Mouse (Mus musculus) 3T3-L1 (cell line): ENCODE data around the gene Nhs.
A peak's percentile ranks its signal among the peaks of the same experiment; 100 is the strongest.

Source experiments
- DNase-seq: peaks from one replicate; pipeline ENCODE4 v3.0.0-alpha.2; 2015; ENCODE audit warnings: low read depth, low spot score

Gene Nhs

DNA sequence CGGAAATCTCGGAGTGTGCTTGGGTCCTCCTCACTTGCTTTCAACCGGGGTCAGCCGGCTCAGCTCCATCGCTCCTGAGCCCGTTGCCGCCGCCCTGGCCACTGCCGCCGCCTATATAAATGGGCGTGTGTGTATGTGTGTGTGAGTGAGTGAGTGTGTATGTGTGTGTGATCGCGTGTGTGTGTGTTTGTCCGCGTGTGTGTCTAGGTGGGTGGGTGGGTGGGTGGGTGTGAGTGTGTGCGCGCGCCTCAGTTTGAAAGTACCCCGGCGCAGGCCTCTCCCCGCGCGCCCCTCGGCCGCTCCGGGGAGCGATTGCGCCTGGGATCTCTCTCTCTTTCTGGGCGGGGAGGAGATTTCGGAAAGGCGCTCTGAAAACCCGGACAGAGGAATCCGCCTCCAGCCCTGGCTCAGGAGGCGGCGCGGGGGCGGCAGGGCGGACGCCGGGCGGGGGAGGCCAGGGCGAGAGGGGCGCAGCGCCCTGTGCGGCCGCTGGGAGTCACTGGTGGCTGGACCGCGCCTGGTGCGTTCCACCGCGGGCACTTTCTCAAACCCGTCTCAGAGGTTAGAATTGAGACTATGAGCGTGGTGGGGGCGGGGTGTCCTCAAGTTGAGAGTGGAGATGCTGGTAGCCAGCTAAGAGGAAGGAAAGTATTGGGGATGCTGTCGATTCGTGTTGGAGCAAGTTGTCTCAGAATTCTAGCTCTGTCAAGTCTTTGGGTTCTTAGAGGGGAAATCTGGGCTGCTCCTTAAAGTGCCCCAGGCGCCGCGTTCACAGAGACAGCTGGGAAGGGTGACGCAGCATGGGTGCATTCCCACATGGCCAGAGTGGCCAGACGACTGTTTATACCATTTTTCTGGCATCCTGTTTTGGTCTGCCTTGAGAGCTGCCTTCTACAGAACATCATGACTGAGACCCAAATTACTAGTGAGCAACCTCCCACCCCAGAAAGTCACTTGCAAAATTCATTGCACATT is at the start of gene Nhs:
TSS of gene Nhs (minus strand) at position 94 of the 975 bp plus-strand sequence.
- DNase-seq, result peak; percentile 9

GRCm38 (mm10) chrX:162206350-162206884 is 46.9 kb upstream of the Nhs start:
- no peak for DNase-seq

DNA sequence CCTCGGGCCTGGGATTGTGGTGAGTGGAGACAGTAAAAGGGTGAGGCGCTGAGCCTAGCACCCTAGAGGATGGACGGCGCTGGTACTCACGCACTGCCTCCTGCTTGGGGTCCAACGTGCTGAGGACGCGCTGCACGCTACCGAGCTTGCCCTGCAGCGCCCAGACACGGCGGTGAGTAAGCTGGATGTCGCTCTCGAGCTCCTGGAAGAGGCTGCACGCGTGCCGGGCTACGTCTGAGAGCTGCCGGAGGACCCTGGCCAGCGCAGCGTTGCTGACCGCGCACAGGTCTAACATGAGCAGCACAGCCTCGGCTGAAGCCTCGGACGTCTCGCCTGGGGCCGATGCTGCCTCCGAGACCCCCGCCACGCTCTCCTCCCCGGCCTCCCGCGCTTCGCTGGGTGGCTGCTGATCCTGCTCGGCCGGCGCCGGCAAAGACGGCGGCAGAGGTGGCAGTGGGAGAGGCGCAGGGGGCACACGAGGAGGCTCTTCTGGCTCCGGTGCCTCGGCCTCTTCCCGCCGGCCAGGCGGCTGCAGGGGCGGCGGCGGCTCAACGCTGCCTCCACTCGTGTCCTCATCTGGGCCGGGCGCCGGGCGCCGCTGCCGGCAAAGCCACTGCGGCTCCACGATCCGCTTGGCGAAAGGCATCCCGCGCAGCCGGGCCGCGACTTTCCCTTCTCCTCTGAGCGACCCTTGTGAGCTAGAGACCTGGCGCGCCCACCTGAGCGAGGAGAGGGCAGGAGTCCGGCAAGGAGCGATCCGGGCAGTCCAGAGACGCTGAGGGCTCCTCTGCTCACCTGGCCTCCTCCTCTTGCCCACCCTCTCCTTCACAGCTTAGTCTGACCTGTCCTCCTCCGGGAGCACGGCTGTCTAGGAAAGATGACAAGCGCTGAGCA is 540 bp downstream of the Nhs start:
- no peak for DNase-seq

DNA sequence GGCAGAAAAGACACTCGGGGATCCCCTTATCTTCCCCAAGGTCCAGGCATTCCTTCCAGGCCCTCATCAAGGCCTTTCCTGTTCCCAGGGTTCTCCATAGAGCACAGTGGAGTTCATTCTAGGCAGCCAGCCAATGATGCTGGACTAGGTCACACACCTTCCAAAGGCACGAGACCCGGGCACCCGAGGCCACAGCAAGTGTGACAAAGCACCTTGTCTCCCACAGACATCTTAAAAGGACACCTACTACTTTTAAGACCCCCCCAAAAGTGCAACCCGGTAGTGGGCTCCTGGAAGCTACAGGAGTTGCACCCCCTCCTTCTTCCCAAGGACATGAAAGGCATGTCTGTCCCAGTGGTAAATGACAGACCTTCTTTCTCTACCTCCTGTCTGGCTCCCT is 1.4 kb downstream of the Nhs start:
- DNase-seq, result no peak

DNA sequence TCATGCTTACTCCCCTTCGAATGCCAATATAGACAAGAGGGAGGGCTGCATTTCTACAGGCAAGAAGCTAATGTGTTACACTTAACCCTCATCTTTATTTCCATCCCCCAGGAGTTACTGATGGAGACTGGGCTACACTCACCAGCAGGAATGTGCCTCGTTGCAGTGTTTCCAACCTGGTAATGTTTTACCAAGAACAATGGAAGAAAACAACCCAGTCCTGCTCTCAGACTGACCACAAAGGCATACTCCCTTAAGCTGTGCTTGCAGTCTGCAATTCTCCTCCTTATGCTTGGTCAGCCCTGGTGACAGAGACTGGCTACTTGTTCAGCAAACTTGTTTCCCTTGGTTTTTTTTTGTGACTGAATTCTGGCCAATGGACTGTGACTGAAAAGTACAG is 21.7 kb downstream of the Nhs start:
- DNase-seq, result no peak

DNA sequence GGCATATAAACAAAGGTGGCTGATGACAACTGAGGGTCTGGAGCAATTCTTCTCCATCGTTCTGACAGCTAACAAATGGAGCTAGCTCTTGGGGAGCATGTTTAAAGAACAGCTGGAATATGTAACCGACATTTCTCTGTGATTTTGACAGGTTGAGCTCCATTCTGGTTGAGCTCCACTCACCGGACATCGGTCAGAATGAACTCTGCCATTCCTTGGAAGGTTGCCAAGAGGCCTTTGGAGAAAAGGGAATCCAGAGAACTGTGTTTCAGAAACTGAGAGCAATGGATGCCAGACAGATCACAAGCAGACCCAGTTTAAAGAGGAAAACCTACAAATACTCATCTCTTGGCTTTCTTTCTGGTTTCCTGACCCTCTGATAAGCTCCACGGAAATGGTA is 46.3 kb downstream of the Nhs start:
- DNase-seq, result no peak

GRCm38 (mm10) chrX:162102802-162103434 is 56.6 kb downstream of the Nhs start:
- DNase-seq, result no peak

DNA sequence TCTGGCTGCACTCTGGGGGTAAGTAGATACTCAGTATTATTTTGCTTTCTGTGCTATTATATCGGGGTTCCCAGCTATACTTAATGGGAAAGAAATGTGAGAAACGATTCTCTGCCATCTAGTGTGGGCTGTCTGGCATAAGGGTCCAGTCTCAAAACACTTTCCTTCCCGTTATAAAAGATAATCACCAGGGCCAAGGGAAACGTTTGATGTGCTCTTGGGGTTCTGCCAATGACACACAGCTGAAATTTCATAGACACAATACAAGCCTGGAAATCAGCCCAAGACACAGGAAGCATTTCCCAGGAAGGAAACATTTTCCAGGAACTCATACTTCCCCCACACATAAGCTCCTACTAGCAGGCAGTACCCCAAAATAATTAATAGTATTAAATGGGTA is 61.2 kb downstream of the Nhs start:
- no peak for DNase-seq

- DNase-seq, result no peak
Observed at GRCm38 (mm10) chrX:162087291-162087690, 72.2 kb downstream of the Nhs start.

DNA sequence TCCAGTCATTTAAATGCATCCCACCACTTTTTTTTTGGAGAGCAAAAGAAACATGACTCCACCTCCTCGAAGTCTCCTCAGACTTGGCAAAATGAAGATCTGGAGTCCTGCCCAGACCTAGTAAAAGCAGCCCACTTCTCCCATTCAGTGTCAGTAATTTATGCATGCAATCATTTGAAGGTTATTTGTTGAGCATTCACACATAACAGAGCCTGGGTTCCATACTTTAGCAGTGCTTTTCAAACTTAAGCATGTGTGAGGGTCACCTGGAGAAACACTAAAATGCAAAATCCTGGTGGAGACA is 73.7 kb downstream of the Nhs start:
- DNase-seq, result no peak

- DNase-seq, result peak; percentile 1
Observed at GRCm38 (mm10) chrX:162085062-162085896, 74.3 kb downstream of the Nhs start.

DNA sequence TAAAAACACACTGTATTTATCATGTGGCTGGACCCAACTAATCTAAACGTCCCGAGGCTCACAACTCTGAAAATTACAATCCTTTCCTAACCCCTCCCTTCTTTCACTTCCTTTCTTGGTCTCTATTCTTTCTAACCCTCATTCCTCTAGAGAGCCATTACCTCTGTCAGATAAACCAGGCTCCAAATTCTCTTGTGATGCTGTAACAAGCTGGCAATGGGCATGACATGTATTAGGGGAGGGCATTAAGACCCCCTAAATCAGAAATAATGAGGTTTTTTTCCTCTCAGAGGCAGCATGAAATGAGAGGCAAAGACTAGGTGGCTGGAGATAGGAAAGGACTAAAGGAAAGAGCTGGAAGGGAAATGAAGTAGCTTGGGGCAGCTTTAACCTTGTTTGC is 96.4 kb downstream of the Nhs start:
- DNase-seq, result no peak

- peak; percentile 4 for DNase-seq
Observed at GRCm38 (mm10) chrX:162055635-162056034, 103.9 kb downstream of the Nhs start.

- DNase-seq, result no peak
Observed at GRCm38 (mm10) chrX:162053566-162053965, 106.0 kb downstream of the Nhs start.

DNA sequence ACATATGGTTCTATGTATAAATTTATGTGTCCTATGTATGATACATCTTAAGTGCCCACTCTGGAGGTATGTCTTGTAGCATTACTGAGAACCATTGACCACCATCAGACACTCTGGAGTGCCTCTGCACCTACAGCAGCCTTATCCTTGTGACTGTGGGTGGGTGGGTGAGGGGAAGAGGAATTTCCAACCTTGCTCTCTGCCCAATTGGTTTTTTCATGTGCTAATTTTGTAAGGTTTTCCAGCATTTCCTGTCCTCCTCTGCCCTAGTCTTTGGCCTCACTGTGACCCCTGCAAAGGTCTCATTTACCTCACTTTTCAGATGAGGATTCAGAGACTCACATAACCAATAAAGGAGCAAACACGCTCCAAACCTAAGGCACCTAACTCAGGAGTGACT is 107.0 kb downstream of the Nhs start:
- no peak for DNase-seq

GRCm38 (mm10) chrX:162049616-162050015 is 109.9 kb downstream of the Nhs start:
- DNase-seq, result no peak

GRCm38 (mm10) chrX:162045527-162045926 is 114.0 kb downstream of the Nhs start:
- DNase-seq, result no peak

DNA sequence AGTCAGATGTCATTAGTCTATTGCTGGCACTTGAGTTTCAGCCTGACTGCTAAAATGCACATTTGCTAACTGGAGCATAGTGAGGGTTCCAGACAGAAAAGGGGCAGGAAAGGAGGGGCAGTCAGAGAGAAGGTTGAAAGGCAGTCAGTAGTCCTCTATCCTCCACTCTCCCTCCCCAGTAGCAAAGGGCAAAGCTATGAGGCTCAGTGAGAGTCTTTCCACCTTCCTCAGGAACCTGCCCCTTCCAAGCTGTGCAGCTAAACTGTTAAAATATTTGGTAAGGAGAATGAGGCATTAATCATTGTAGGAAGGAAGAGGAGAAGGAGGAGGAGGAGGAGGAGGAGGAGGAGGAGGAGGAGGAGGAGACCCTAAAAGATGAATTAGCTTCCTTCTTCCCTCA is 115.4 kb downstream of the Nhs start:
- no peak for DNase-seq

DNA sequence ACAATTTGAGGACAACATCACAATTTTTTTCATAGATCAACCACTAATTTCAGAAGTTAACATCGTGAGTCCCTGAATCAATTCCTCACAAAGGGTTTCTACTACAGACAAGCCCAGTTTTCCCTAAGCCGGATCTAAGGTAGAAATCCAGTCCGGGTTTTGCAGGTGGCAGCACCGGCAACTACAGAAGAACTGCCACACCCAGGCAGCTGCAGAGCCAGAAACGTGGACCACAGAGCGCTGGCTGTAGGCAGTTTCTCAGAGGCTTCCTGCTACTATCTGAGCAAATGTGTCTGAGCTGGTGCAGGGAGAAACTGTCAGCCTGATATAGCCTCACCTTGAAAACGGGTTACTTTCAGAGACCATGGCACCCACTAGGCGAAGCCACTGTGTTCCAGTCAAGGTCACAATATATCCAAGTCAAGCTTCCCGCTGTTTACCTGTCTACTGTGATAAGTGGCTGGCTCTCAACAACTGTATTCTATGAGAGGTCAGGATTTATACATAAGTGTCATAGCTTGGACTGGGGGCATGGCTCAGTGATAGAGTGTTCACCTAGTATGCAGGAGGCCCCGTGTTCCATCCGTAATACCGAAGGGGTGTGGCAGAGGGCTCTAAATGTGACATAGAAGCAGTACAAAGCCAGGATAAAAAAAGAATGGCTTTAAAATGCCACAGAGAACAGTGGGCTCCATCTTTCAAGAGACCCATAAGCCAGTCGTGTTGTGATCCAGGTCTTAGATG is 134.1 kb downstream of the Nhs start:
- DNase-seq, result no peak

GRCm38 (mm10) chrX:162021724-162022123 is 137.8 kb downstream of the Nhs start:
- DNase-seq, result no peak
